Mouse (Mus musculus): ENCODE results near the gene Ubr2.

DNA sequence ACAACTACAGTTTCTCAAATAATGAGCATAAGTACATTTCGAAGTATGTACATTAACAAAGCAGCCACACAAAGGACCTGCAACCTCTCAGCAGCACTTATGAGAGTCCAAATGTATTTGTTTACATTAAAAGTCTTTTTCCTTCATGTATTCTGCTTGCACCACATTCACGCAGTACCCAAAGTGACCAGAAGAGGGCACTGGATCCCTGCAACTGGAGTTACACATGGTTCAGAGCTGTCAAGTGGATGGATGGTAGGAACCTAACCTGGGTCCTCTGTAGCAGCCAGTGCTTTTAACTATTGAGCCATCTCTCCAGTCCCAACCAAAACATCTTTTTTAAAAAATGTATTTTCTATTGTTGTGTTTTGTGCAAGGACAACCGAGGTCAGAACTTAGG is 35.2 kb downstream of the Ubr2 start:
- TF ChIP-seq CTCF (IDR thresholded peaks at IDR 0.05) (peak; percentile 92; the same call in 1 of the 2 replicates), POLR2A (IDR thresholded peaks at IDR 0.05; ENCODE audit: insufficient read depth, low read depth, low read length) (no peak), EP300 (IDR thresholded peaks at IDR 0.05; ENCODE audit: insufficient read depth, low read depth, low read length) (no peak)

Measured in heart, adult 2 months (tissue).